Mouse (Mus musculus): ENCODE measurements at regions not wholly inside any gene's neighbourhood (a gene's known extent, or its start where the extent isn't known, plus 50 kb on each side); places are given as distances from the start of the nearest gene placed in this dataset.
A peak's percentile ranks its signal among the peaks of the same experiment; 100 is the strongest.

- peak; percentile 21 for DNase-seq (ENCODE audit: low read depth)
These were observed 89.6 kb downstream of the Gm3604 start for GRCm38 (mm10) chr13:62293331-62293730.

DNA sequence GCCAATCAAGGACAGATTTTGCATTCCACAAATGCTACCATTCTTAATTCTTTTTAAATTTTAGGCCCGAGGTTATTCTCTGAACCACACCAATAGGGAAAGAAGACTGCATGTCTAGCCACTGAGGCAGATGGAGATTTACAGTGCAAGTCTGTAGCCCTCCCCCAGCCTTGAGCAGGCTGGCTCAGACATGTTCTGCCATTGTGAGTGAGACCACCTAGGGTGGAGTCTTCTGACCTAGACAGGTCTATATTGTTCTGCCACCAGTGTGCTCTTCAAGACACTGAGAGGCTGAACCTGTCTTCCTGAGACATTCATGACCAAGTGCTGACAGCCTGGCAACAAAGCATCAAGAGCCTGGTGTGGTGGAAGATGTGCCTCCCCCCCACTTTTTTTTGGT, 96.1 kb downstream of the Gm3604 start:
- DNase-seq (ENCODE audit: low read depth), result no peak
